Mouse (Mus musculus) CD4-positive, CD25-positive, alpha-beta regulatory T cell, adult 4 months (primary cell): Measurements from ENCODE around the gene Coasy. TPM values are rescaled to one million over a fixed set of nuclear protein-coding genes. Genes with fewer than 3 reads are reported as not detected.

Source experiments
- ATAC-seq: one replicate; pipeline ENCODE4 v1.8.0; 2017
- polyA plus RNA-seq, 2 experiments: library from polyadenylated mRNA; unstranded; fragments of 100-300 nt; shearing (Covaris generic); gene quantifications; one replicate each; pipeline ENCODE4 v1.2.1; 2017

Coasy gene
- polyA plus RNA-seq, 2 experiments from 2014 or later = 17.4 to 27.7 TPM

DNA sequence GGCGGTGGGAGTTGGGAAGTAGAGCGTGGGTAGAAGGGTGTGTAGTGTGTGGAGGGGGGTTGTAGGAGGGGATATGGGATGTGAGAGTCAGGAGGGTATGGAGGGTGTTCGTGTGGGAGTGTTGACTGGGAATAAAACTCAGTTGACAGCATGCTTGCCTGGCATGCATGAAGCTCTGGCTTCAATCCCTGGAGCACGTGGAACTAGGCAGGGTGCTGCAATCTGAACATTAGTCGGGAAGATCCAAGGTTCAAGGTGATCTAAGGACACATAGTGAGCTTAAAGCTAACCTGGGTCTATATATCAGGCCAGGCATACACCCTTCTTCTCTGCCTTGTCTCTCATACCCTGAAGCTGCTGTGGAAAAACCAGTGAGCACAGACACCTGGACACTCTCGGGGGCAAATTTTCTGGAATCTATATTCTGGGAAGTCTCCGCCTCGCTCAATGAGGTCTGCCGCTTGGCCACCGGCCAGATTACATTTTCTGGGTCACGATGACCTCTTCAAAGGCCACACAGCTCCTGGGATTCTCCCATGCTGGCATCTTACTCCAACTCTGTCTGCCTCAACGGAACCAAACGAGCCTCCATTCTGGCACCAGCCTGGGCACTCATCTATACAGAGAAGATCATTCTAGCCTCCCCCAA, 52.0 kb downstream of the Coasy start:
- no peak for ATAC-seq

Other genes with a start within 250 kb of the Coasy start
- 10 to 100 TPM; 39.3 to 53.2 TPM for gene Stat5b, start 231.8 kb upstream of the Coasy start, polyA plus RNA-seq
- gene Stat5a, start 223.2 kb upstream of the Coasy start, polyA plus RNA-seq = 10 to 100 TPM; 37.9 to 52.4 TPM
- 100 to 1,000 TPM; 105 to 122 TPM for gene Stat3, start 143.0 kb upstream of the Coasy start, polyA plus RNA-seq
- gene Cavin1, start 111.7 kb upstream of the Coasy start, polyA plus RNA-seq = 1 to 10 TPM; 1.8 to 3.1 TPM
- gene Atp6v0a1, start 73.1 kb upstream of the Coasy start, polyA plus RNA-seq = 10 to 100 TPM in 1 of 2 experiments, 1 to 10 TPM in 1; 7.0 to 15.7 TPM
- 1 to 10 TPM; 7.6 to 7.9 TPM for gene Naglu, start 12.6 kb upstream of the Coasy start, polyA plus RNA-seq
- gene Hsd17b1, start 4.2 kb upstream of the Coasy start, polyA plus RNA-seq = under 1 TPM in 1 of 2 experiments, not detected in 1; 0.32 TPM
- 10 to 100 TPM; 60.2 to 68.1 TPM for gene Mlx, start 4.7 kb downstream of the Coasy start, polyA plus RNA-seq
- 1 to 10 TPM; 8.4 to 9.8 TPM for gene Psmc3ip, start 12.9 kb downstream of the Coasy start, polyA plus RNA-seq
- 10 to 100 TPM; 16.1 to 27.9 TPM for gene Retreg3, start 37.3 kb downstream of the Coasy start, polyA plus RNA-seq
- gene Tubg1, start 37.4 kb downstream of the Coasy start, polyA plus RNA-seq = 10 to 100 TPM; 24.9 to 34.0 TPM
- gene Tubg2, start 73.3 kb downstream of the Coasy start, polyA plus RNA-seq = 1 to 10 TPM; 1.4 to 3.5 TPM
- gene Cntnap1, start 88.0 kb downstream of the Coasy start, polyA plus RNA-seq = under 1 TPM in 1 of 2 experiments, not detected in 1; 0.17 TPM
- gene Plekhh3, start 88.8 kb downstream of the Coasy start, polyA plus RNA-seq = not detected
- gene Ccr10, start 92.9 kb downstream of the Coasy start, polyA plus RNA-seq = 1 to 10 TPM in 1 of 2 experiments, under 1 TPM in 1; 0.36 to 2.0 TPM
- 10 to 100 TPM; 57.3 to 85.6 TPM for gene Ezh1, start 143.9 kb downstream of the Coasy start, polyA plus RNA-seq
- gene Ramp2, start 163.5 kb downstream of the Coasy start, polyA plus RNA-seq = not detected
- 100 to 1,000 TPM; 132 to 144 TPM for gene Vps25, start 171.1 kb downstream of the Coasy start, polyA plus RNA-seq
- 1 to 10 TPM in 1 of 2 experiments, under 1 TPM in 1; 0.91 to 1.4 TPM for gene Wnk4, start 178.0 kb downstream of the Coasy start, polyA plus RNA-seq
- under 1 TPM in 1 of 2 experiments, not detected in 1; 0.97 TPM for gene Cntd1, start 196.4 kb downstream of the Coasy start, polyA plus RNA-seq
- gene Coa3, start 196.5 kb downstream of the Coasy start, polyA plus RNA-seq = 100 to 1,000 TPM; 132 to 135 TPM
- gene Becn1, start 219.7 kb downstream of the Coasy start, polyA plus RNA-seq = 10 to 100 TPM; 68.1 to 99.6 TPM
- gene Psme3, start 233.6 kb downstream of the Coasy start, polyA plus RNA-seq = 10 to 100 TPM; 29.8 to 30.0 TPM
- gene Aoc2, start 242.5 kb downstream of the Coasy start, polyA plus RNA-seq = 1 to 10 TPM; 2.3 to 3.0 TPM
- gene Aoc3, start 248.0 kb downstream of the Coasy start, polyA plus RNA-seq = not detected